ENCODE assay signal across 10 mouse cellular contexts in the genomic region with DNA sequence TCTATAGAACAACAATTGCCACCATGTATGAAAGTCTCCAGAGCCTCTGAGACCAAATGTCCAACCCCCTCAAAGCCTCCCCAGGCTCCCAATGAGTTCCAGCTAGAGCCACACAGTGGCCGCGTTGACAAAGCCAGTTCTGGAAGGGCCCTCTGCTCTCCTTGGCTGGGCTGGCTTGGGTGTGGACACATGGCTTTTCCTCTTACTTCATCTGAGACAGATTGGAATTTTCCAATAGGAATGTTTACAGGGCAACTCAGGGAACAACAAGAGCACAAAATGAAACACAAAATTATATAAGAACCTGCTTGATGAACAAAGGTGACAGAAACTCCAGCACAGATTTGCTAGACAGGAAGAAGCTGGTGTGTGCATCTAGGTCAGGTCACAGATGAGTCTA. TPM values are rescaled to one million over a fixed set of nuclear protein-coding genes. Genes with fewer than 3 reads are reported as not detected.
DNase-seq lines count a peak whose midpoint lies in the region; ATAC-seq lines count a peak whose summit lies in the region.
"Had no signal": no experiment of that assay in that cellular context is flagged by ENCODE, and none has a peak within 500 bp of the region (broad histone marks: within the 10 kb centered on the region; RNA-seq: fewer than 3 reads in every experiment).

No protein-coding gene starts in this region.

- no peak overlapping the region for H3K27ac ChIP-seq in hindbrain, embryonic 13.5 days

- H3K9ac ChIP-seq in hindbrain, embryonic 13.5 days, result no peak overlapping the region

- no peak for ATAC-seq in hindbrain, embryonic 13.5 days (ENCODE audit: low FRiP score)
- ATAC-seq: hindbrain, embryonic 16.5 days had no signal

- H3K9me3 ChIP-seq in hindbrain, embryonic 13.5 days, result no peaks in the 10 kb centered on the region

- 81% methylated on average over 2 of the region's 2 CpGs for WGBS in hindbrain, embryonic 13.5 days

- H3K4me1 ChIP-seq in hindbrain, embryonic 13.5 days (replicated peaks), result no peaks in the 10 kb centered on the region

- no peak overlapping the region for H3K4me3 ChIP-seq in hindbrain, embryonic 13.5 days
- H3K4me3 ChIP-seq: myocyte had no signal

- H3K4me2 ChIP-seq in hindbrain, embryonic 13.5 days, result no peak overlapping the region

- H3K36me3 ChIP-seq in hindbrain, embryonic 13.5 days, result no peaks in the 10 kb centered on the region

- H3K27me3 ChIP-seq in hindbrain, embryonic 13.5 days, result no peaks in the 10 kb centered on the region

- peak; percentile 17 for DNase-seq in adrenal gland, adult 2 months
- DNase-seq in adrenal gland, postnatal 14 days, result peak; percentile 66
- DNase-seq in heart, adult 9 months (ENCODE audit: low spot score in 2 of 2), result peak; percentile 73 to 77
- DNase-seq in kidney, postnatal 25 days, result peak; percentile 39 to 73
- DNase-seq in layer of hippocampus, adult 8-10 months (ENCODE audit: low spot score in 2 of 2), result no peak
- DNase-seq in right cerebral cortex, postnatal 25 days, result no peak

RNA-seq across cellular contexts. Expression of a gene that starts 59.8 kb away (rescaled TPM):
- not detected for total RNA-seq in adrenal gland, adult 2 months (2021)
- polyA plus RNA-seq in adrenal gland, adult 2 months (2012; rRNA removed), result not detected in 2 replicates
- total RNA-seq in adrenal gland, postnatal 14 days (2021), result not detected in 2 replicates
- not detected for total RNA-seq in layer of hippocampus, adult 8-10 months (2022)
- not detected in 2 replicates for polyA plus RNA-seq in hindbrain, embryonic 13.5 days (2015; fragmentation: Nextera tagmentation; extraction: Ambion mirVana)
- polyA plus RNA-seq: hindbrain, embryonic 16.5 days; limb, embryonic 14.5 days; myocyte had no signal

Comparison
In these comparisons a context has a peak if more than half of its experiments do, and no peak if none do; other contexts are left out.
1. DNase-seq: peak in adrenal gland, adult 2 months (single experiment), adrenal gland, postnatal 14 days (single experiment), heart, adult 9 months (2 of 2) and kidney, postnatal 25 days (2 of 2); none in layer of hippocampus, adult 8-10 months (0 of 2) and right cerebral cortex, postnatal 25 days (single experiment).